Mouse (Mus musculus): ENCODE data around the gene Prkg1. TPM values are rescaled to one million over a fixed set of nuclear protein-coding genes. Genes with fewer than 3 reads are reported as not detected.

The Prkg1 gene
- polyA plus RNA-seq, 1 experiment from 2014 or later, result 8.4 TPM

- no peak for ATAC-seq (ENCODE audit: low FRiP score, low read depth)
Measured at GRCm38 (mm10) chr19:31714418-31714817, 50.4 kb downstream of the Prkg1 start.

GRCm38 (mm10) chr19:31713321-31713720, 51.5 kb downstream of the Prkg1 start:
- no peaks in the 10 kb centered on the region for H3K4me1 ChIP-seq
- H3K9ac ChIP-seq, result no peak overlapping the region
- H3K36me3 ChIP-seq, result no peaks in the 10 kb centered on the region
- no peaks in the 10 kb centered on the region for H3K9me3 ChIP-seq
- no peak overlapping the region for H3K27ac ChIP-seq
- 64% methylated on average over 4 of the region's 4 CpGs for WGBS
- H3K4me3 ChIP-seq, result no peak overlapping the region
- no peak overlapping the region for H3K4me2 ChIP-seq (replicated peaks)
- no peaks in the 10 kb centered on the region for H3K27me3 ChIP-seq
- ATAC-seq (ENCODE audit: low FRiP score, low read depth), result no peak

More at GRCm38 (mm10) chr19:31714418-31714817, 50.4 kb downstream of the Prkg1 start:
- Histone ChIP-seq H3K27ac (no peak overlapping the region), H3K27me3 (no peaks in the 10 kb centered on the region), H3K9ac (no peak overlapping the region), H3K9me3 (no peaks in the 10 kb centered on the region), H3K4me1 (no peaks in the 10 kb centered on the region), H3K36me3 (no peaks in the 10 kb centered on the region), H3K4me3 (no peak overlapping the region), H3K4me2 (replicated peaks) (no peak overlapping the region)
- WGBS, result 87% methylated on average over 4 of the region's 4 CpGs

- H3K27ac ChIP-seq, result no peak overlapping the region
- H3K36me3 ChIP-seq, result no peaks in the 10 kb centered on the region
- H3K9ac ChIP-seq, result no peak overlapping the region
- no peak overlapping the region for H3K4me2 ChIP-seq (replicated peaks)
- no peaks in the 10 kb centered on the region for H3K27me3 ChIP-seq
- H3K4me3 ChIP-seq, result no peak overlapping the region
- H3K4me1 ChIP-seq, result no peaks in the 10 kb centered on the region
- ATAC-seq (ENCODE audit: low FRiP score, low read depth), result no peak
- 83% methylated on average over 4 of the region's 4 CpGs for WGBS
- H3K9me3 ChIP-seq, result no peaks in the 10 kb centered on the region
Measured at GRCm38 (mm10) chr19:31710336-31710735, 54.5 kb downstream of the Prkg1 start.

- H3K36me3 ChIP-seq, result no peaks in the 10 kb centered on the region
- H3K4me2 ChIP-seq (replicated peaks), result no peak overlapping the region
- no peak overlapping the region for H3K27ac ChIP-seq
- H3K9me3 ChIP-seq, result no peaks in the 10 kb centered on the region
- H3K27me3 ChIP-seq, result no peaks in the 10 kb centered on the region
- no peak for ATAC-seq (ENCODE audit: low FRiP score, low read depth)
- H3K4me3 ChIP-seq, result no peak overlapping the region
- no peak overlapping the region for H3K9ac ChIP-seq
- no peaks in the 10 kb centered on the region for H3K4me1 ChIP-seq
Measured at GRCm38 (mm10) chr19:31703991-31704390, 60.8 kb downstream of the Prkg1 start.

- no peak for ATAC-seq (ENCODE audit: low FRiP score, low read depth)
- Histone ChIP-seq H3K4me1 (no peaks in the 10 kb centered on the region), H3K36me3 (no peaks in the 10 kb centered on the region), H3K9ac (no peak overlapping the region), H3K27me3 (no peaks in the 10 kb centered on the region), H3K9me3 (no peaks in the 10 kb centered on the region), H3K4me3 (no peak overlapping the region), H3K4me2 (replicated peaks) (no peak overlapping the region), H3K27ac (no peak overlapping the region)
- 69% methylated on average over 6 of the region's 6 CpGs for WGBS
Measured at GRCm38 (mm10) chr19:31698916-31699315, 65.9 kb downstream of the Prkg1 start.

- WGBS, result 30% methylated on average over 1 of the region's 1 CpGs
- no peak for ATAC-seq (ENCODE audit: low FRiP score, low read depth)
- H3K9ac ChIP-seq, result no peak overlapping the region
- H3K4me1 ChIP-seq, result no peaks in the 10 kb centered on the region
- peaks cover 10% of the 10 kb centered on the region; the same call in 1 of the 2 replicates for H3K27me3 ChIP-seq
- no peaks in the 10 kb centered on the region for H3K36me3 ChIP-seq
- H3K4me3 ChIP-seq, result no peak overlapping the region
- no peak overlapping the region for H3K27ac ChIP-seq
- H3K4me2 ChIP-seq (replicated peaks), result no peak overlapping the region
- H3K9me3 ChIP-seq, result no peaks in the 10 kb centered on the region
Measured at GRCm38 (mm10) chr19:31680821-31681220, 84.0 kb downstream of the Prkg1 start.

- ATAC-seq (ENCODE audit: low FRiP score, low read depth), result no peak
- no peaks in the 10 kb centered on the region for H3K36me3 ChIP-seq
- H3K27ac ChIP-seq, result no peak overlapping the region
- no peak overlapping the region for H3K9ac ChIP-seq
- peaks cover 10% of the 10 kb centered on the region; the same call in 1 of the 2 replicates for H3K27me3 ChIP-seq
- 38% methylated on average over 5 of the region's 5 CpGs for WGBS
- no peak overlapping the region for H3K4me2 ChIP-seq (replicated peaks)
- H3K9me3 ChIP-seq, result no peaks in the 10 kb centered on the region
- no peaks in the 10 kb centered on the region for H3K4me1 ChIP-seq
- no peak overlapping the region for H3K4me3 ChIP-seq
Measured at GRCm38 (mm10) chr19:31678324-31678723, 86.5 kb downstream of the Prkg1 start.

GRCm38 (mm10) chr19:31671726-31672125, 93.1 kb downstream of the Prkg1 start:
- no peaks in the 10 kb centered on the region for H3K9me3 ChIP-seq

GRCm38 (mm10) chr19:31665007-31665406, 99.8 kb downstream of the Prkg1 start:
- no peak overlapping the region for H3K27ac ChIP-seq

More at GRCm38 (mm10) chr19:31671726-31672125, 93.1 kb downstream of the Prkg1 start:
- no peaks in the 10 kb centered on the region for H3K27me3 ChIP-seq
- no peak overlapping the region for H3K27ac ChIP-seq
- no peak for ATAC-seq (ENCODE audit: low FRiP score, low read depth)
- no peaks in the 10 kb centered on the region for H3K4me1 ChIP-seq
- WGBS, result 74% methylated on average over 5 of the region's 5 CpGs
- H3K4me3 ChIP-seq, result no peak overlapping the region
- no peaks in the 10 kb centered on the region for H3K36me3 ChIP-seq
- H3K9ac ChIP-seq, result no peak overlapping the region
- no peak overlapping the region for H3K4me2 ChIP-seq (replicated peaks)

GRCm38 (mm10) chr19:31664159-31664991, 100.5 kb downstream of the Prkg1 start:
- peak overlapping the region; percentile 63 for H3K4me3 ChIP-seq
- ATAC-seq (ENCODE audit: low FRiP score, low read depth), result peak; percentile 77

More at GRCm38 (mm10) chr19:31665007-31665406, 99.8 kb downstream of the Prkg1 start:
- Histone ChIP-seq H3K36me3 (no peaks in the 10 kb centered on the region), H3K27me3 (peaks cover 34% of the 10 kb centered on the region), H3K9ac (peak overlapping the region; percentile 72), H3K4me2 (replicated peaks) (peak overlapping the region; percentile 95), H3K4me3 (peak overlapping the region; percentile 63), H3K4me1 (peaks cover 16% of the 10 kb centered on the region; the same call in 1 of the 2 replicates), H3K9me3 (no peaks in the 10 kb centered on the region)
- no peak for ATAC-seq (ENCODE audit: low FRiP score, low read depth)
- WGBS, result 7% methylated on average over 8 of the region's 8 CpGs

GRCm38 (mm10) chr19:31663437-31664158, 101.2 kb downstream of the Prkg1 start:
- Histone ChIP-seq H3K27ac (no peak overlapping the region), H3K4me1 (peaks cover 16% of the 10 kb centered on the region; the same call in 1 of the 2 replicates), H3K4me2 (replicated peaks) (peak overlapping the region; percentile 95), H3K27me3 (peaks cover 34% of the 10 kb centered on the region), H3K36me3 (no peaks in the 10 kb centered on the region), H3K4me3 (peak overlapping the region; percentile 63), H3K9me3 (no peaks in the 10 kb centered on the region), H3K9ac (peak overlapping the region; percentile 72)
- WGBS, result 6% methylated on average over 39 of the region's 39 CpGs
- peak; percentile 83 for ATAC-seq (ENCODE audit: low FRiP score, low read depth)

More at GRCm38 (mm10) chr19:31664159-31664991, 100.5 kb downstream of the Prkg1 start:
- Histone ChIP-seq H3K4me2 (replicated peaks) (peak overlapping the region; percentile 95), H3K4me1 (peaks cover 16% of the 10 kb centered on the region; the same call in 1 of the 2 replicates), H3K27me3 (peaks cover 34% of the 10 kb centered on the region), H3K9ac (peak overlapping the region; percentile 72), H3K9me3 (no peaks in the 10 kb centered on the region), H3K27ac (peak overlapping the region; percentile 33; the same call in 1 of the 2 replicates), H3K36me3 (no peaks in the 10 kb centered on the region)
- WGBS, result under 1% methylated on average over 52 of the region's 52 CpGs

GRCm38 (mm10) chr19:31662802-31663201, 102.0 kb downstream of the Prkg1 start:
- Histone ChIP-seq H3K4me2 (replicated peaks) (peak overlapping the region; percentile 25), H3K9ac (no peak overlapping the region), H3K4me3 (peak overlapping the region; percentile 10; the same call in 1 of the 2 replicates)

More at GRCm38 (mm10) chr19:31662802-31663201, 102.0 kb downstream of the Prkg1 start:
- no peak for ATAC-seq (ENCODE audit: low FRiP score, low read depth)
- Histone ChIP-seq H3K27ac (no peak overlapping the region), H3K36me3 (no peaks in the 10 kb centered on the region), H3K27me3 (peaks cover 34% of the 10 kb centered on the region), H3K4me1 (peaks cover 16% of the 10 kb centered on the region; the same call in 1 of the 2 replicates), H3K9me3 (no peaks in the 10 kb centered on the region)
- 52% methylated on average over 2 of the region's 2 CpGs for WGBS
